Mouse (Mus musculus) cortical plate, adult 2 months (tissue): ENCODE measurements around the gene Arhgap42.

Experiments
- CTCF ChIP-seq: fragments of 200-500 bp; IDR thresholded peaks from 2 replicates; pipeline ENCODE4 v1.5.1; 2011; ENCODE audit warnings: mild to moderate bottlenecking, control low read depth, low read length; ENCODE audit not compliant: insufficient read depth; ENCODE audit errors: extremely low read depth
- POLR2A ChIP-seq: fragments of 200-500 bp; IDR thresholded peaks from 2 replicates; pipeline ENCODE4 v1.6.1; 2011; ENCODE audit warnings: mild to moderate bottlenecking, low read length, control low read depth; ENCODE audit not compliant: insufficient read depth; ENCODE audit errors: extremely low read depth

DNA sequence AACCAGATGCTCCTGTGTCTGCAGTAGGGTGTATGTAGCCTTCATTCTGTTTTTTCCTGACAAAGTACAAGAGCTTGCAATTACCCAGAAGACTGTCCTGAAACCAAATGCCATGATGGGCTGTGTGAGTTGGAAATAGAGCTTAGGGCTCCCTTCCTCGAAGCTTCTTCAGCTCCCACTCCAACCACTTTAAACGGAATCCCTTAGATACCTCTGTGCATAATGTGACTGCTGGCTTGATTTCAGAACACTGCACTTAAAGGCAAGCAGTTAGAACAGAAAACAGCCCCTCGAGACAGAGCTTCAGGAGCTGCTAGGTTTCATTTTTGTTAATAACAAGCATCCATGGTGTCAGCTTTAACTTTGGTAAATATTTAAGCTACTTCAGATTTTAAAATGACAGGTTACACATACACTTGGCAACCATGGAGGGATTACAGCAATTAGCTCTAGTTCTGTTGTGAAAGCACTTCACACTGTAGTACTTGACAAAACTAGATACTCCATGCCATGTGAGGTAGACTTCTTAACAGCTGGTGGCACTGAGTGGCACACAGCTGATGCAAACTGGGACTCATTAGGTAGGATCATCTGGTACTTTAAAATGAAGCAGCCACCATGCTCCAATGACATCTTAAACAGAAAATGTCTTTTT is 201.8 kb downstream of the Arhgap42 start:
- TF ChIP-seq CTCF = no peak
- no peak for TF ChIP-seq POLR2A
